Mouse (Mus musculus) heart, adult 11 months (tissue): ENCODE measurements around the gene Creld1.

Source experiments
- DNase-seq: peaks from one replicate; pipeline ENCODE4 v3.0.0; 2022

Creld1 gene

DNA sequence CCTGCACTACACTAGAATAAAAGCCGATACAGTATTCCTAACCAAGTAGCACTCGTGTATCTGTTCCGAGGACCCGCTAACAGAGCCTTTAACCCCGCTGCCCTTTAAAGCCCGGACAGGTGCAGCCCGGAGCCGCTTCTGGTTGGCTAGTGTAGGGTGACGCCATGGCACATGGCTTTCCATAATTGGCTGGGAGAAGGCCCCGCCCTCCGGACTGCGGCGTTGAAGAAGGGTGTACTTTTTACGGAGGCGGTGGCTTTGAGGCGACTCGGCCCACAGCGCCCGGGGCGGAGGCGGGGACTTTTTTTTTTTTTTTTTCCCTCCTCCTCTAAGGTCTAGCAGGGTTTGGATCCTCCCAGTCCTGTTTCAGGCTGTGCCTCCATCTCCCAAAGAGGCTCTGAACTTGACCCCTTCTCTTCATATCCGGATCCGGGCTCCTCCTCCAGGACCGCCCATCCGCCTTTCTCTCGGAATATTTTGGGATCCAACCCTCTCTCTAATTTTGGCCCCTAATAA, at the start of gene Creld1:
Gene Creld1, plus strand, starts transcription at position 198 of the 516 bp plus-strand sequence.
- peak; percentile 100 for DNase-seq

DNA sequence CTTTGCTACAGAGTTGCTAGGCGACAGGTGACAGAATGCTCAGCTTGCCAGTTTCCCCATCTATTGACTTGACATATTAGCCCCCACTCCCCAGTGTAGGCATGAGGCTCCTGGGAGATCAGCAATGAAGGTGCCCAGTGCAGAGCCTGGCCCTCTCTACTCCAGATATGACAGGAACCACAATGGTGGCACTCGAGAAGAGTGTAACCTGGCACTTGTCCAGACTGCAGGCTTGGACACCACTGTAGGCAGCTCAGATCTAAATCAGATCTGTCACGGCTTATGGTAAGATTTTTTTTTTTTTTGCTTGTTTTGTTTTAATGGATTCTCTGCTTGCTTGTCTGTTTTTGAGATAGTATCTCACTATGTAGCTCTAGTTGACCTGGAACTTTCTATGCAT, 49.4 kb upstream of the Creld1 start:
- no peak for DNase-seq

DNA sequence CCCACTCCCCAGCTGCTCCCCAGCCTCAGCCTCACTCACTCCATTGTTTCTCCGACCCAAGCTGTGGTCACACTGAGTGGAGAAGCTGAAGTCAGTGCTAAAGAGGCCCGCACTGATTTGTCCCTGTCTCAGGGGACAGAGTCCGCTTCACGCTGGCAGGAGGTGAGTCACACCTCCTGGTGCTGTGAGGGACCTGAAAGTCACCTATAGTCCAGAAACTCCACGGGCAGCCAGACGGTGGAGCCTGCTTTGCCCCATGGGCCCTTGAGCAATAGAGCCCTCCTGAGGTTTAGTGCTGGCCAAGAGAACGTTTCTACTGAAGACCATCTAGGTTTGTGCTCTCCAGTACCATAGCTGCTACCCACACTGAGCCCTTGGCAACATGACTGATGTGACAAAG, 48.4 kb upstream of the Creld1 start:
- DNase-seq = no peak

DNA sequence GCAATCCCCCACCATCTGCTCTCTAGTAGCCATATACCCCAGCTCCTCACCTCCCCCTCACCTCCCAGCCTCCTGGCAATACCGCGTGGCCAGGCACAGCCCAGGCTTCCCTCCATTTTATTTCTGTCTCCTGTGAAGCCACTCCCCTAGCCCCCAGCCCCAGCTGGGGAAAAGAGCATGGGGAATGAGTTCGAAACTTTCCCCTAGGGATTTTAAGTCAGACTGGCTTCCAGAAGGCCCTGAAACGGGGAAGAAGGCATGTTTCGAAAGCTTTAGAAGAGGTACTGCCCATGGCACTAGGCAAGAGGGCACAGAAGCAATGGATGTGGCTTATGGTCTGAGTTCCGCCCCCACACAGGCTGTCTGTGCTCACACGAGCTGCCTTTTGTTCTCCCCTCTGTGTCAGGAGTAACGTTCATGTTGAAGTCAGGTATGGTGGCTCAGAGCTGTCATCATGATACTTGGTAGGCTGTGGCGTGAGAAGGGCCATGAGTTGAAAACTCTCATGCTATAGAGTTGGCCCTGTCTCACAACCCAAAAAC, 47.4 kb upstream of the Creld1 start, which contains the start of gene Cidec:
Gene Cidec, minus strand, starts transcription at position 97 of the 542 bp plus-strand sequence.
- DNase-seq = no peak

DNA sequence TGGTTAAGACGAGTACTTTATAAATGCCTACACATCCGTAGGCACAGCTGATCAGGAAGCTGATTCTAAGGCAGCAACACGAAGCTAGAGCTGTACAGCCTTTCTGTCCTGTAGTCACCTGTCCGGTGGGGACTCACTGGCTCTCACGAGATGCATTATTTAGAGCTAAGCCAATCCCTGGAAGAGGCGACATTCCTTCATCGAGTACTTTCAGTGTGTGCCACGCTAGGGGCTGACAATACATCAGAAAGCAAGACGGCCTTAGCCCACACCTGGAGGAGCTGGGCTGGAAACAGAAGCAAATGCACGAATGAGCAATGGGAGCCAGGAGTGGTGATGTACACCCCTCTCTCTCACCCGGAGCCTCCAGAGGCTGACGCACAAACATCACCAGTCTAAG, 46.0 kb upstream of the Creld1 start:
- DNase-seq = peak; percentile 84

DNA sequence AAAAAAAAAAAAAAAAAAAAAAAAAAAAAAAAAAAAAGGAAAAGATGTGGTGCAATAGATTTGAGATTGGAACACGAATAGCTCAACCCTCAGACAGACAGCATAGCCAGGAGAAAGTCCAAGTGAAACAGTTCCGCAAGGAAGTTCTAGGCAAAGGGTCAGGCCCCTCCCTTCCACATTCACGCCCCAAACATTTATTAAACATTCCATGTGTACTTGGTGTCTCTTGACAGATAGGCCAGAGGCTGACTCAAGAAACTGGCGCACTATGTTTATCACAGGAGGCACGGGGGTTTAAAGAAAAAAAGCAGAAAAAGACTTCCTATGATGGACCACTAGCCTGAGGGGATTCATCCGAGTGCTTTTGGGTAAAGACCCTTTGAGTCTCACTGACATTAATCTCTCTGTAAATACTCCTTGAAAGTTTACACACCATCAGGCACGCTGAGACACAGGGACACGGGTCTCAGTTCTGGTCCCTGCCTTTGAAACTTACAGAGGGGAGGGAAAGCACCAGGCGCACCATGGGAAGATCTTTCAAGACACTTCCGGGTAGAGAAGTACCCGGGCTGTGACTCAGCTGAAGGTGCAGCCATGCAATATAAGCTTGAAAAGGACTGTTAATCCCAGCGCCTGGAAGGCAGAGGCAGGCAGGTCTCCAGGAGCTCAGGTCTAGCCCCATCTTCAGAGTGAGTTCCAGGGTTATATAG, 44.2 kb upstream of the Creld1 start:
- no peak for DNase-seq

DNA sequence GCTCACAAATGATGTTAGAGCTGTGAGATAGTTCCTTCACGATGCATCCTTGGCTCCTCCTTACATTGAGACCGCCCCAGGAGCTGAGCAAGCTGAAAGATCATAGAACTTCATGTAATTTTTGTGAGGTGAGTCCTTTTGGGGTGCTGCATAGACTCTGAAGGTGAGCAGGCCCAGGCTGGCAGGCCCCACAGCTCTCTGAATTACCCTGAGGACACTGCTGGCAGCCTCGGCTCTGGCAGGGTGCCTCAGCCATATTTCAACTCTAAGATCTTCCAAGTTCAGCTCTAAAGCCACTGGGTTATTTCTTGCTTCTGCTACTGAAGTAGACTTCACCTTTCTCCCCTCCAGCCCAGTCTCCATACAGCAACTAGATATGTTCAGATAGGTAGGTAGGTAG, 42.4 kb upstream of the Creld1 start:
- DNase-seq = peak; percentile 83

DNA sequence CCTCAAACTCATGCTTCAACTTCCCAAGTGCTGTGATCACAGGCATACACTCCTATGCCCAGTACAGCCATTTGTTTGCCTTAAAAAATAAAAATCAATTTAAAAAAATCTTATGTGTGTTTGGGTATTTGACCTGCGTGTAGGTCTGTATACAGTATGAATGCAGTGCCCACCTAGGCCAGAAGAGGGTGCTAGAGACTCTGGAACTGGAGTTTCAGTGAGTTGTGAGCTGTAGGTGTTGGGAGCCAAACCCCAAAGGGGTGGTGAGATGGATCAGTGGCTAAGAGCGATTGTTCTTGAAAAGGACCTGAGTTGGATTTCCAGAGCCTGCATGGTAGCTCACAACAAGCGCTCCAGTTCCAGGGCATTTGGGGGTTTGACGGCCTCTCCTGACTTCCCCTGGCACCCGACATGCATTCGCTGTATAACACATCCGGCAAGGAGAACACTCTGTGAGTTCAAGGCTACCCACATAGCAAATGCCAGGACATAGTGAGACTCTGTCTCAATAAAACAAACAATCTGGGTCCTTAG, 41.9 kb upstream of the Creld1 start:
- DNase-seq = peak; percentile 89

DNA sequence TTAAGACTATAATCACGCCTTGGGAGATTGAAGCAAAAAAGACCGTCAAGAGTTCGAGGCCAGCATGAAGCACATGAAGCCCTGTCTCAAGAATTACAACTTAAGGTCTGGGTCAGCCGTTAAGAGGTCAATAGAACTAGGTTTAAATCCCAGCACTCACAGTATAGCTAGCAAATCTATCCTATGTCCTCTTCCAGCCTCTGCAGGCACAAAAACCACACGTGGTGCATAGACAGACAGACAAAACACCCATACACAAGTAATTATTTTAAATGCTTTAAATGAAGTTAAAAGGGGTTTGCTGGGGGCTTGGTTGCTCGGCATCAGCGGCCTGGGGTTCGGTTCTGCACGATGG, 41.0 kb upstream of the Creld1 start:
- no peak for DNase-seq

DNA sequence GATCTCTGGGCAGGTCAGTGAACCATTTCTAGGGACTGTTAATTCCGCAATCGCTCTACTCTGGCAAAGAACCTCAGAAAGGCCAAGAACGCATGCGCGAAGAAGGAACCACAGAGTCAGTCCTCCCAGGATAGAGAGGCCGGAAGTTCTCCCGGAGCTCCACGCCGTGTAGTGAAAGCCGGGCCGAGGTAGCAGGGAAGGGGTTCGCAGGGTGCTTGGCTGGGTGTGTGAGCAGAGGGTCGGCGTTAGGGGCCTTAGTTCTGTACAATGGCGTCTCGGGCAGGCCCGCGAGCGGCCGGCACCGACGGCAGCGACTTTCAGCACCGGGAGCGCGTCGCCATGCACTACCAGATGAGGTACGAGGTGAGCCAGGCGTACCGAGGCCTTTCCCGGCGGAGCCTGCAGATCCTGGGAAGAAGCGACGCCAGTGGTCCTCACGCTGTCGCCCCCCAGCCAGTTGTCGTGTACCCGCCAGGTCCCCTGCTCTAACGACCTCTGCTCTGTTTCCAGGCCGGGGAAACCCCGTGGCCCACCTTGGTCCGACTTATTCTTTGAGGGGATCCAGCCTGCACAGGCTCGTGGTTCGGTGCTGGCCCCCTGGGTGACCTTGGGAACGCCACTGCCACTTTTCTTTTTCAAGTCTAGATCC, 40.5 kb upstream of the Creld1 start, which contains the start of gene Jagn1:
Gene Jagn1, plus strand, starts transcription at position 128 of the 649 bp plus-strand sequence.
- peak; percentile 99 for DNase-seq

DNA sequence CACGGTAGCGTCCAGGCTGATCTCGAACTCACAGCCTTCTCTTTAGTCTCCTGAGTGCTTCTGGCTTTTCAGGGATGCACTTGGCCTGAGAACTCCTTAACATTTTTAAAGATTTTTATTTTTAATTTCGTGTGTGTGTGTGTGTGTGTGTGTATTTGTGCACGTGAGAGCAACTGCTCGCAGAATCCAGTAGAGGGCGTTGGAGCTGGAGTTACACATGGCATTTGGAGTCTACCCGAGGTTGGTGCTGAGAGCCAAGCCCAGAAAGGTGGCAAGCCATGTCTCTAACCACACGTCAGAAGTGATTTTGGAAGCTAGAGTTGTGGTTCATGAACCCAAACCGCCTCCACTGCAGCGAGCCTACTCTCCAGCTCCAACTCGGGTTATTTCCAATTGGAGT, 40.0 kb upstream of the Creld1 start:
- no peak for DNase-seq

DNA sequence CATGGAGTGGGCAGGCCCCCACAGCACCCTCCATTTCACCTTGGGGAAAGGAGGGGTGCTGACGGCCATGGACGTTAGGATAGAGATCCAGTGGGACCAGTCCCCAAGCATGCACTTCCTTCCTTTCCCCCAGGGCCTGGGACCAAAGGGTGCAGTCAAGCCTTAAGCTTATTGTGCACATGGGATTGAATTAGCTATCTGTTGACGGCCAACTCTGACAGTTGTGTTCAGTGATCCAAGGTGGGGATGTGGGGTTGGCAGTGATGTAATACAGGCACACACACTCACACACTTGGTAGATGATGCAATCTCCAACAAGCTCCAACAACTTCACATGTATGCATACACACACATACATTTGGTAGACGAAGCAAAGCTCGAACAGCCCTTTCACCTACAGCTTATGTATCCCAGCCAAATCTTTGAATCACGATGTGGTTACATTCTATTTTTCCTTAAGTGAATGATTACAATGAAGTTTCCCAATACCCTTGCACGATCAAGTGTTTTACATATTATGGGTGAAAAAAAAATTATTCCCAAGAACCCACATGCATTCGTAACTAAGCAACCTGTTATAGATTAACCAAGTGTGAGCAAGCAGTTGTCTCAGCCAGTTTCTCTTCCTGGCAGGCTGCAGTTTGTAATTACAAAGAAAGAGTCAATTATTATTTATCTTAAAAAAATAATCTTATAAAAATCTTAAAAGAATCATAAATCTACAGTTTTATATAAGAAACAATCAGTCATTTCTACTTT, 38.7 kb upstream of the Creld1 start:
- peak; percentile 57 for DNase-seq

DNA sequence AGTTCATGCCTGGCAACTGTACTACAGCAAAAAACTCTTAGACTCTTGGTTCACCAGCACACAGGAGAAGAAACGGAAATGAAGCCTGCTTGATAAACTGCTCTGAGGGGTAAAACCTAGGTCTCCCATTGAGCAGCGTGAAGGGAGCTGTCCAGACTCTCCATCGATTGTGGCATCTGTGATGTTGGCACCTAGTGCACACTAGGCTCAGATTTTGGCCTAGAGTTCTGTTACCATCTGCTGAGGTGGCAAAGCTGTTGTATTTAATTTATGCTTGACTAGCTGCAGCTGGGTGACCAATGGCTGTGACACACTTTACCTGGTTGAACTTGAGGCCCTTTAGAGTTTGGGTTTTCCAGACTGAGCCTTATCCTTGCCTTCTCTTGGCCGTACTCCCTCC, 35.5 kb upstream of the Creld1 start:
- DNase-seq = no peak

DNA sequence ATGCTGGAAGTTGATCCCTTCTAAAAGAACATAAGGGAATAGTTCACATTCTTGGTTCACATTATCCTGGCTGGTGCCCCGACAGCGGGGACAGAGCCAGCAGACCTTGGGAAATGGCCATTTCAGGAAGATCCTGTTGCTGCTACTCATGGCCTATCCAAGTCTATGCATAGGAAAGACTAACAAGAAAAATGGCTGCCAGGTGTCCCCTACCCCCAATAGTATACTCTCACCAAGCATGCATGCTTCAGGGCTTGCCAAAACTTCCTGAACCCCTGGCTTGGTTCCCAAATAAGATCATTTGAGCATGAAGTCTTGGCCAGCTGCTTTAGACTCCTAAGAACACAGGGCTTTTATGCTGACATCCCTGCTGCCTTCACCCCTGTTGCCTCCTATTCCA, 31.3 kb upstream of the Creld1 start:
- no peak for DNase-seq

DNA sequence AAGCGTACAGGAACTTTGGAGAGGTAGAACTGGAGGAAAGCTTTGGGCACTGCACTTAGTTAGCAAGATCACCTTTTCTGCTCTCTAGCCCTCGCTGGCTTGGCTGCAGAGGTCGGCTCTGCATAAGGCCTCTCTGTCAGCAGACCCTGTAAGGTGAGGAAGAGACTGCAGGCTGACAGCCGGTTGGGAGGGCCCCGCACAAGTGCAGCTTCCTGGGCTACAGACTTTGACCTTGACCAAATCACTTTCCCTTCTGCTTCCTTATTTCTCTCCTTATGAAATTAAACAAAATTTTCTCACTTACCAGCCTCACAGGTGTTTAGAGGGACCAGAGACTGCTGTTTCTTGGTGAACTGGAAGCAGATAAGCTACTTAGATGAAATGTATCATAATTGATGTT, 28.1 kb upstream of the Creld1 start:
- DNase-seq = no peak

DNA sequence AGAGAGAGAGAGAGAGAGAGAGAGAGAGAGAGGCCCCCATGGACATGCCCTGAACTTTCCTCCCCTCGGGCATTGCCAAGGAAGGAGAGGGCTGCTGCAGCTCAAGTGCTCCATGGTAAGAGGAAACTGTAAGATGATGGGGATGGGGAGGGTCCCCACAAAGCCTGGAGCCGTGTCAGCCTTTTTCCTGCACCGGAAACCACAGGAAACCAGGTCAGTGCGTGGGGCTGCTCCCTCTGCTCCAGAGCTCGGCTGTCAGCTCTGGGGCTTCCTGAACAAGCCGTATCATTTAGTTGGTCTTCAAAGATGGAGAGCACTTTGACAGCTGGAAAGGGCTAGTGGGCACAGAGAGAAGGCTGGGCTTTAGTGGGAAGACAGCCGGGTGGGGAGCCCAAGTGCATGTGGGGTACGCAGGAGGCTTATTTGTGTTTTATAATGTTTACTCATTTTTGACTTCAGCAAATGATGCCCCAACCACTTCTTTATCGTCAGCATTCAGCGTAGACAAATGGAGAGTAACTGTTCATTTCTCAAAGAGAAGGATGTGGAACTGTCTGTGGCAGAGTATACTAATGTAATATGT, 25.1 kb upstream of the Creld1 start, which contains the start of gene Il17re:
Gene Il17re, plus strand, starts transcription at position 533 of the 583 bp plus-strand sequence.
- no peak for DNase-seq

DNA sequence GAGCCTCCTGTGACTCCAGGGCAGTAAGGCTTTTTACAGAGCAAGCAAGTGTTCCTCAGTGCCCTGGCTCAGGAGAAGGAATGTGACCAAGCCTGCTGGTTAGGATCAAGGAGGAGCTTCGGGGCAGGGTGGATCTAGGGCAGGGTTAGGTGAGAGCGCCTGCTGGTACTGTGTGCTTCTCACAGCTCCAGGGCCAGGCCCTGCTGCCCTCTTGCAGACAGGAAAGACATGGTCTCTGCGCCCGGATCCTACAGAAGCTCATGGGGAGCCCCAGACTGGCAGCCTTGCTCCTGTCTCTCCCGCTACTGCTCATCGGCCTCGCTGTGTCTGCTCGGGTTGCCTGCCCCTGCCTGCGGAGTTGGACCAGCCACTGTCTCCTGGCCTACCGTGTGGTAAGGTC, 24.5 kb upstream of the Creld1 start:
- no peak for DNase-seq

DNA sequence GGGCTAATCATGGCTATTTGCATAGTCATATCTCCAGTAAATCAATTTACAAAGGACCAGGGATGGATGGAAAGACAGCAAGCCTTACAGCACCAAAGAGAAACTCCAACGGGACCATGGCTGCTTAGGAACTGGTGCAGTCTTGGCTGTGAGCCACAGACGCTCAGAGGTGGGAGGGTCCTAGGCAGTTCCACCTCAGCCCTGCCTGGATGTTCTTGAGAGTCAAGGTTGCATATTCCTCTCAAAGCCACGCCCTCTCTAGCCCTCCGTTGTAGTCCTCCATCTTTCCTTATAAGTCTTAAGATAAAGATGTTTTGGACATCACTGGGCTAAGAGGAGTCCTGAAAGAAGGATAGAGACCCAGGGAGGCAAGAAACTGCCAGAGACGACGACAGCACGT, 19.1 kb upstream of the Creld1 start:
- no peak for DNase-seq

DNA sequence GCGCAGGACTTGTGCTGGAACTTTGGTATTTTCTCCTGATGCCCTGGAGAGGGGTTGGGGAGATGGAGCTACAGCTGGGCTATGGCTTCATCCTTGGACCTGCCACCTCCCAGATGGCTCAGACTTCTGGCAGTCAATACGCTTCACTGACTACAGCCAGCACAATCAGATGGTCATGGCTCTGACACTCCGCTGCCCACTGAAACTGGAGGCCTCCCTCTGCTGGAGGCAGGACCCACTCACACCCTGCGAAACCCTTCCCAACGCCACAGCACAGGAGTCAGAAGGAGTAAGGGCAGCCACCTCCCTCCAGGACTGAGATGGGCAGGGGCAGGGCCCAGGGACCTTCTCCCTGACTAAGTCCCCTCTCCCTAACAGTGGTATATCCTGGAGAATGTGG, 17.5 kb upstream of the Creld1 start:
- DNase-seq = no peak

DNA sequence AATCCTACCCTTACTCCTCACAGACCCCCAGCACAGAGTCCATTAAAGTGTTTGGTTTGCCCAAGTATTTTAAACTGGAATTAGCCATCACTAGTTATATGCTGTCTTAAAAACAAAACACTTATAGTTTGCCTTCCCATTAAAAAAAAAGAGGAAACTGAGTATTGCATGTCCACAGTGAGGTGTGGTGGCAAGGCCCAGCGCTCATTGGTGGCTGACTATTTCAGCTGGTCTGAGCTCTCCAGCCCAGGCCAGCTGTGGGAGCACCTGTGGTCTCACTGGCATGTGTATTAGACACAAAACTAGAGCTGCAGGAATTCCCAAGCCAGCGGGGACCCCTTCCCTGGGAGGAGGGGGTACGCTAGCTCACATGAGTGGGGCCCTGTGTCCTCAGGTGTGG, 14.6 kb upstream of the Creld1 start:
- DNase-seq = no peak

DNA sequence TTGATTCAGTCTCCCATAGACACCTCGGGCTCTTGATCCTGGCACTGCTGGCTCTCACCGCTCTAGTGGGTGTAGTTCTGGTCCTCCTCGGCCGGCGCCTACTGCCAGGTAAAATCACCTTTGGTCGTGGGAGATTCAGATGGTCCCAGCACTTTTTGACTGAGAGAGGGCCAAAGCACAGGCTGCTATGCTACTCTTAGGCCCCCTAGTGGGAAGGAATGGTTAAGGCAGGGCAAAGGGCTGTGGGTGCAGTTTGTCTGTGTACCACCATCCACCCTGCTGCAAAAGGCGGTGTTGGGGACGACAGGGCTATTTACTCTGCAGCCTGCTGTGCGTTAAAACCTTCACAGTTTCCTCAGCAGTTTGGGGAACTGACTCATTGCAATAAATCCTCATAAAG, 14.1 kb upstream of the Creld1 start:
- DNase-seq = peak; percentile 95

DNA sequence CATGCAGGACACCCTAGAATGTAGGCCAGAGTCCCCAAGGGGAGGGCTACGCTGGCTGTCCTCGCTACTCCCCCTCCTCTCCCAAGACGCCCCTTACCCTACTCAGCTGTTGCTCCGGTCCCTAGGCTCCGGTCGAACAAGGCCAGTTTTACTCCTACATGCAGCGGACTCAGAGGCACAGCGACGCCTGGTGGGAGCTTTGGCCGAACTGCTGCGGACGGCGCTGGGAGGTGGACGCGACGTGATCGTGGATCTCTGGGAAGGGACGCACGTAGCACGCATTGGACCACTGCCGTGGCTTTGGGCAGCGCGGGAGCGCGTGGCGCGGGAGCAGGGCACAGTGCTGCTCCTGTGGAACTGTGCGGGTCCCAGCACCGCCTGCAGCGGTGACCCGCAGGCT, 13.7 kb upstream of the Creld1 start:
- DNase-seq = peak; percentile 96
